Mouse (Mus musculus): ENCODE data around the gene Olfr211. TPM values are rescaled to one million over a fixed set of nuclear protein-coding genes. Genes with fewer than 3 reads are reported as not detected.
A peak's percentile ranks its signal among the peaks of the same experiment; 100 is the strongest.

Olfr211 gene
- total and polyA plus RNA-seq, 3 experiments: not detected

- no peak overlapping the region for H3K4me3 ChIP-seq (ENCODE audit: control insufficient read depth in 1 of 2, insufficient read depth in 1 of 2, low read depth in 2 of 2, low read length in 2 of 2)
- H3K4me1 ChIP-seq (ENCODE audit: control insufficient read depth in 1 of 2, insufficient read depth in 2 of 2, low read length in 2 of 2): no peaks in the 10 kb centered on the region
These were observed 25.9 kb downstream of the Olfr211 start for GRCm38 (mm10) chr6:116514832-116515231.

GRCm38 (mm10) chr6:116538156-116538555 is 49.3 kb downstream of the Olfr211 start, which contains the start of gene Olfr213:
TSS of gene Olfr213 (plus strand) at chr6:116538456.
- no peaks in the 10 kb centered on the region for H3K4me1 ChIP-seq (ENCODE audit: control insufficient read depth in 1 of 2, insufficient read depth in 2 of 2, low read length in 2 of 2)
- H3K36me3 ChIP-seq (ENCODE audit: control insufficient read depth in 1 of 2, insufficient read depth in 2 of 2, low read length in 2 of 2): no peaks in the 10 kb centered on the region
- DNase-seq (ENCODE audit: low read depth, low spot score): no peak
- TF ChIP-seq E2F4 (IDR thresholded peaks at IDR 0.05; ENCODE audit: borderline replicate concordance, low read depth, low read length): no peak
- TF ChIP-seq SIN3A (IDR thresholded peaks at IDR 0.05; ENCODE audit: low read length): no peak
- no peak for TF ChIP-seq ZKSCAN1 (IDR thresholded peaks at IDR 0.05; ENCODE audit: low read depth, low read length)
- H3K79me2 ChIP-seq (ENCODE audit: control insufficient read depth, insufficient read depth, low read length, poor library complexity): no peaks in the 10 kb centered on the region
- H3K27me3 ChIP-seq (ENCODE audit: control insufficient read depth in 1 of 2, insufficient read depth in 2 of 2, low read length in 2 of 2): no peaks in the 10 kb centered on the region
- no peaks in the 10 kb centered on the region for H3K9me3 ChIP-seq (replicated peaks; ENCODE audit: insufficient read depth, low read length)
- no peak within 1 kb of the TSS for H3K27ac ChIP-seq (ENCODE audit: control insufficient read depth, low read depth, low read length)
- H3K4me3 ChIP-seq (ENCODE audit: control insufficient read depth in 1 of 2, insufficient read depth in 1 of 2, low read depth in 2 of 2, low read length in 2 of 2): no peak within 1 kb of the TSS
- H3K9ac ChIP-seq (ENCODE audit: control insufficient read depth, low read depth, low read length, poor library complexity, severe bottlenecking): no peak within 1 kb of the TSS

More at GRCm38 (mm10) chr6:116514832-116515231, 25.9 kb downstream of the Olfr211 start:
- Histone ChIP-seq H3K9me3 (replicated peaks; ENCODE audit: insufficient read depth, low read length) (no peaks in the 10 kb centered on the region), H3K36me3 (ENCODE audit: control insufficient read depth in 1 of 2, insufficient read depth in 2 of 2, low read length in 2 of 2) (no peaks in the 10 kb centered on the region), H3K27me3 (ENCODE audit: control insufficient read depth in 1 of 2, insufficient read depth in 2 of 2, low read length in 2 of 2) (no peaks in the 10 kb centered on the region), H3K9ac (ENCODE audit: control insufficient read depth, low read depth, low read length, poor library complexity, severe bottlenecking) (no peak overlapping the region), H3K27ac (ENCODE audit: control insufficient read depth, low read depth, low read length) (no peak overlapping the region), H3K79me2 (ENCODE audit: control insufficient read depth, insufficient read depth, low read length, poor library complexity) (no peaks in the 10 kb centered on the region)
- no peak for DNase-seq (ENCODE audit: low read depth, low spot score)
- TF ChIP-seq CHD1 (IDR thresholded peaks at IDR 0.05; ENCODE audit: low read depth, low read length) (no peak), RCOR1 (IDR thresholded peaks at IDR 0.05; ENCODE audit: low read depth, low read length) (no peak), MAFK (IDR thresholded peaks at IDR 0.05; ENCODE audit: borderline replicate concordance, low read depth, low read length) (peak; percentile 76), CTCF (IDR thresholded peaks at IDR 0.05 in 2 of 3, conservative IDR thresholded peaks at IDR 0.05 in 1 of 3; ENCODE audit: control insufficient read depth in 1 of 3, insufficient read depth in 1 of 3, low read depth in 2 of 3, low read length in 3 of 3, poor library complexity in 1 of 3, severe bottlenecking in 1 of 3) (no peak)

GRCm38 (mm10) chr6:116542500-116542899 is 53.6 kb downstream of the Olfr211 start:
- Histone ChIP-seq H3K27me3 (ENCODE audit: control insufficient read depth in 1 of 2, insufficient read depth in 2 of 2, low read length in 2 of 2) (no peaks in the 10 kb centered on the region), H3K9ac (ENCODE audit: control insufficient read depth, low read depth, low read length, poor library complexity, severe bottlenecking) (no peak overlapping the region)

More at GRCm38 (mm10) chr6:116542500-116542899, 53.6 kb downstream of the Olfr211 start:
- Histone ChIP-seq H3K27ac (ENCODE audit: control insufficient read depth, low read depth, low read length) (no peak overlapping the region), H3K4me1 (ENCODE audit: control insufficient read depth in 1 of 2, insufficient read depth in 2 of 2, low read length in 2 of 2) (no peaks in the 10 kb centered on the region), H3K4me3 (ENCODE audit: control insufficient read depth in 1 of 2, insufficient read depth in 1 of 2, low read depth in 2 of 2, low read length in 2 of 2) (no peak overlapping the region), H3K79me2 (ENCODE audit: control insufficient read depth, insufficient read depth, low read length, poor library complexity) (no peaks in the 10 kb centered on the region), H3K9me3 (replicated peaks; ENCODE audit: insufficient read depth, low read length) (no peaks in the 10 kb centered on the region), H3K36me3 (ENCODE audit: control insufficient read depth in 1 of 2, insufficient read depth in 2 of 2, low read length in 2 of 2) (no peaks in the 10 kb centered on the region)
- DNase-seq (ENCODE audit: low read depth, low spot score): peak; percentile 9
- TF ChIP-seq RCOR1 (IDR thresholded peaks at IDR 0.05; ENCODE audit: low read depth, low read length) (0 out of 2 replicates have a peak, but pooled peaks have one; percentile 10), USF1 (IDR thresholded peaks at IDR 0.05; ENCODE audit: low read depth, low read length) (no peak), ZC3H11A (IDR thresholded peaks at IDR 0.05; ENCODE audit: low read depth, low read length) (no peak), ZNF384 (IDR thresholded peaks at IDR 0.05; ENCODE audit: low read depth, low read length) (peak; percentile 34; the same call in 1 of the 2 replicates), EP300 (IDR thresholded peaks at IDR 0.05; ENCODE audit: low read depth in 1 of 2, low read length in 2 of 2) (peak in 1 of 2 experiments; percentile 11; a peak in 1 of 4 replicates)

Other genes with a start within 250 kb of the Olfr211 start
- gene Zfand4, start 224.9 kb upstream of the Olfr211 start, total RNA-seq (2012; rRNA removed): 4.3 and 4.4 TPM in 2 replicates
- 1 to 10 TPM in 1 of 2 experiments, not detected in 1; 5.5 TPM for gene Zfand4, start 224.9 kb upstream of the Olfr211 start, polyA plus RNA-seq (2012; ENCODE audit: insufficient read depth in 1 of 2, insufficient read length in 2 of 2, low read depth in 1 of 2, low replicate concordance in 2 of 2, missing spikeins in 1 of 2)
- 20.8 and 22.7 TPM in 2 replicates for gene March8, start 151.1 kb upstream of the Olfr211 start, total RNA-seq (2012; rRNA removed)
- 10 to 100 TPM in 1 of 2 experiments, not detected in 1; 24.9 TPM for gene March8, start 151.1 kb upstream of the Olfr211 start, polyA plus RNA-seq (2012; ENCODE audit: insufficient read depth in 1 of 2, insufficient read length in 2 of 2, low read depth in 1 of 2, low replicate concordance in 2 of 2, missing spikeins in 1 of 2)
- gene Alox5, start 27.9 kb upstream of the Olfr211 start, total RNA-seq (2012; rRNA removed): 1.1 and 1.6 TPM in 2 replicates
- gene Alox5, start 27.9 kb upstream of the Olfr211 start, polyA plus RNA-seq (2012; ENCODE audit: insufficient read depth in 1 of 2, insufficient read length in 2 of 2, low read depth in 1 of 2, low replicate concordance in 2 of 2, missing spikeins in 1 of 2): 1 to 10 TPM in 1 of 2 experiments, not detected in 1; 5.7 TPM
- not detected in 2 replicates for gene Olfr212, start 17.4 kb downstream of the Olfr211 start, total RNA-seq (2012; rRNA removed)
- under 1 TPM in 1 of 2 experiments, not detected in 1; 0.03 TPM for gene Olfr212, start 17.4 kb downstream of the Olfr211 start, polyA plus RNA-seq (2012; ENCODE audit: insufficient read depth in 1 of 2, insufficient read length in 2 of 2, low read depth in 1 of 2, low replicate concordance in 2 of 2, missing spikeins in 1 of 2)
- gene Olfr213, start 49.4 kb downstream of the Olfr211 start, total RNA-seq (2012; rRNA removed): not detected in 2 replicates
- not detected for gene Olfr213, start 49.4 kb downstream of the Olfr211 start, polyA plus RNA-seq (2012; ENCODE audit: insufficient read depth in 1 of 2, insufficient read length in 2 of 2, low read depth in 1 of 2, low replicate concordance in 2 of 2, missing spikeins in 1 of 2)
- gene Gm5580, start 62.0 kb downstream of the Olfr211 start, total RNA-seq (2012; rRNA removed): 0.72 and 2.0 TPM in 2 replicates
- gene Gm5580, start 62.0 kb downstream of the Olfr211 start, polyA plus RNA-seq (2012; ENCODE audit: insufficient read depth in 1 of 2, insufficient read length in 2 of 2, low read depth in 1 of 2, low replicate concordance in 2 of 2, missing spikeins in 1 of 2): under 1 TPM in 1 of 2 experiments, not detected in 1; 0.54 TPM
- gene Olfr214, start 65.1 kb downstream of the Olfr211 start, total RNA-seq (2012; rRNA removed): not detected in 2 replicates
- not detected for gene Olfr214, start 65.1 kb downstream of the Olfr211 start, polyA plus RNA-seq (2012; ENCODE audit: insufficient read depth in 1 of 2, insufficient read length in 2 of 2, low read depth in 1 of 2, low replicate concordance in 2 of 2, missing spikeins in 1 of 2)
- not detected in 2 replicates for gene Olfr215, start 95.1 kb downstream of the Olfr211 start, total RNA-seq (2012; rRNA removed)
- under 1 TPM in 1 of 2 experiments, not detected in 1; 0.04 TPM for gene Olfr215, start 95.1 kb downstream of the Olfr211 start, polyA plus RNA-seq (2012; ENCODE audit: insufficient read depth in 1 of 2, insufficient read length in 2 of 2, low read depth in 1 of 2, low replicate concordance in 2 of 2, missing spikeins in 1 of 2)
- not detected in 2 replicates for gene Zfp422, start 139.9 kb downstream of the Olfr211 start, total RNA-seq (2012; rRNA removed)
- under 1 TPM in 1 of 2 experiments, not detected in 1; 0.32 TPM for gene Zfp422, start 139.9 kb downstream of the Olfr211 start, polyA plus RNA-seq (2012; ENCODE audit: insufficient read depth in 1 of 2, insufficient read length in 2 of 2, low read depth in 1 of 2, low replicate concordance in 2 of 2, missing spikeins in 1 of 2)
- not detected in 2 replicates for gene Depp1, start 161.5 kb downstream of the Olfr211 start, total RNA-seq (2012; rRNA removed)
- not detected for gene Depp1, start 161.5 kb downstream of the Olfr211 start, polyA plus RNA-seq (2012; ENCODE audit: insufficient read depth in 1 of 2, insufficient read length in 2 of 2, low read depth in 1 of 2, low replicate concordance in 2 of 2, missing spikeins in 1 of 2)
- 0.07 and 0.08 TPM in 2 replicates for gene Rassf4, start 184.9 kb downstream of the Olfr211 start, total RNA-seq (2012; rRNA removed)
- gene Rassf4, start 184.9 kb downstream of the Olfr211 start, polyA plus RNA-seq (2012; ENCODE audit: insufficient read depth in 1 of 2, insufficient read length in 2 of 2, low read depth in 1 of 2, low replicate concordance in 2 of 2, missing spikeins in 1 of 2): under 1 TPM in 1 of 2 experiments, not detected in 1; 0.08 TPM
- gene Tmem72, start 227.8 kb downstream of the Olfr211 start, total RNA-seq (2012; rRNA removed): under 0.01 and 0.04 TPM in 2 replicates
- gene Tmem72, start 227.8 kb downstream of the Olfr211 start, polyA plus RNA-seq (2012; ENCODE audit: insufficient read depth in 1 of 2, insufficient read length in 2 of 2, low read depth in 1 of 2, low replicate concordance in 2 of 2, missing spikeins in 1 of 2): under 1 TPM in 1 of 2 experiments, not detected in 1; 0.01 TPM